Mouse (Mus musculus): ENCODE results near the gene 1700003E16Rik. TPM values are rescaled to one million over a fixed set of nuclear protein-coding genes. Genes with fewer than 3 reads are reported as not detected.
"Not testable (repeated sequence)": the region's sequence is repeated elsewhere in the genome, so short reads cannot be mapped to it uniquely, and the experiment has no call there.

1700003E16Rik gene
- polyA plus RNA-seq, 1 experiment from 2014 or later: 3.3 TPM

GRCm38 (mm10) chr6:83145209-83145608 lies 11.0 kb upstream of the 1700003E16Rik start:
- Histone ChIP-seq H3K27me3 (no peaks in the 10 kb centered on the region), H3K36me3 (peaks cover 28% of the 10 kb centered on the region), H3K9me3 (no peaks in the 10 kb centered on the region), H3K9ac (no peak overlapping the region), H3K27ac (replicated peaks) (no peak overlapping the region), H3K4me3 (no peak overlapping the region), H3K4me2 (no peak overlapping the region), H3K4me1 (replicated peaks) (peaks cover 19% of the 10 kb centered on the region)
- WGBS: 90% methylated on average over 2 of the region's 2 CpGs
- ATAC-seq (ENCODE audit: low read depth): no peak

- H3K36me3 ChIP-seq: peaks cover 33% of the 10 kb centered on the region
- no peak overlapping the region for H3K4me2 ChIP-seq
- ATAC-seq (ENCODE audit: low read depth): no peak
- no peak overlapping the region for H3K9ac ChIP-seq
- H3K4me1 ChIP-seq (replicated peaks): peaks cover 19% of the 10 kb centered on the region
- no peak overlapping the region for H3K4me3 ChIP-seq
- no peaks in the 10 kb centered on the region for H3K27me3 ChIP-seq
- WGBS: 72% methylated on average over 9 of the region's 9 CpGs
- H3K9me3 ChIP-seq: no peaks in the 10 kb centered on the region
- H3K27ac ChIP-seq (replicated peaks): no peak overlapping the region
Measured at GRCm38 (mm10) chr6:83145805-83146204, 10.4 kb upstream of the 1700003E16Rik start.

- H3K9me3 ChIP-seq: no peaks in the 10 kb centered on the region
- H3K27ac ChIP-seq (replicated peaks): no peak overlapping the region
- H3K9ac ChIP-seq: no peak overlapping the region
- H3K4me3 ChIP-seq: no peak overlapping the region
- no peaks in the 10 kb centered on the region for H3K27me3 ChIP-seq
- no peak for ATAC-seq (ENCODE audit: low read depth)
- H3K4me2 ChIP-seq: no peak overlapping the region
- peaks cover 20% of the 10 kb centered on the region for H3K4me1 ChIP-seq (replicated peaks)
- peaks cover 40% of the 10 kb centered on the region for H3K36me3 ChIP-seq
- WGBS: 60% methylated on average over 7 of the region's 7 CpGs
Measured at GRCm38 (mm10) chr6:83147280-83147679, 8.9 kb upstream of the 1700003E16Rik start.

GRCm38 (mm10) chr6:83151721-83152120 lies 4.5 kb upstream of the 1700003E16Rik start:
- no peak overlapping the region for H3K27ac ChIP-seq (replicated peaks)
- 34% methylated on average over 8 of the region's 8 CpGs for WGBS
- H3K9ac ChIP-seq: peak overlapping the region; percentile 41; the same call in 1 of the 2 replicates

GRCm38 (mm10) chr6:83153038-83153437 lies 3.2 kb upstream of the 1700003E16Rik start:
- Histone ChIP-seq H3K27ac (replicated peaks) (no peak overlapping the region), H3K4me3 (no peak overlapping the region), H3K4me2 (no peak overlapping the region), H3K36me3 (peaks cover 44% of the 10 kb centered on the region), H3K9me3 (no peaks in the 10 kb centered on the region), H3K4me1 (replicated peaks) (peaks cover 34% of the 10 kb centered on the region), H3K27me3 (no peaks in the 10 kb centered on the region), H3K9ac (no peak overlapping the region)
- WGBS: 85% methylated on average over 12 of the region's 12 CpGs
- ATAC-seq (ENCODE audit: low read depth): no peak

More at GRCm38 (mm10) chr6:83151721-83152120, 4.5 kb upstream of the 1700003E16Rik start:
- no peak overlapping the region for H3K4me3 ChIP-seq
- no peaks in the 10 kb centered on the region for H3K9me3 ChIP-seq
- peaks cover 53% of the 10 kb centered on the region for H3K36me3 ChIP-seq
- H3K4me2 ChIP-seq: no peak overlapping the region
- no peaks in the 10 kb centered on the region for H3K27me3 ChIP-seq
- H3K4me1 ChIP-seq (replicated peaks): peaks cover 32% of the 10 kb centered on the region
- ATAC-seq (ENCODE audit: low read depth): no peak

- ATAC-seq (ENCODE audit: low read depth): no peak
- Histone ChIP-seq H3K9ac (no peak overlapping the region), H3K4me3 (no peak overlapping the region), H3K9me3 (no peaks in the 10 kb centered on the region), H3K27me3 (no peaks in the 10 kb centered on the region), H3K27ac (replicated peaks) (no peak overlapping the region), H3K4me2 (no peak overlapping the region), H3K36me3 (peaks cover 41% of the 10 kb centered on the region), H3K4me1 (replicated peaks) (peaks cover 34% of the 10 kb centered on the region)
- WGBS: 82% methylated on average over 5 of the region's 5 CpGs
Measured at GRCm38 (mm10) chr6:83153485-83153884, 2.7 kb upstream of the 1700003E16Rik start.

GRCm38 (mm10) chr6:83155552-83156238 lies 509 bp upstream of the 1700003E16Rik start:
- Histone ChIP-seq H3K9ac (peak overlapping the region; percentile 76), H3K27ac (replicated peaks) (peak overlapping the region; percentile 52; the same call in 1 of the 2 replicates), H3K4me3 (peak overlapping the region; percentile 53), H3K36me3 (peaks cover 21% of the 10 kb centered on the region), H3K27me3 (peaks cover 9% of the 10 kb centered on the region), H3K4me2 (peak overlapping the region; percentile 86), H3K9me3 (no peaks in the 10 kb centered on the region), H3K4me1 (replicated peaks) (peaks cover 34% of the 10 kb centered on the region)
- 8% methylated on average over 23 of the region's 23 CpGs for WGBS
- peak; percentile 58 for ATAC-seq (ENCODE audit: low read depth)

- H3K27me3 ChIP-seq: peaks cover 38% of the 10 kb centered on the region
Measured at GRCm38 (mm10) chr6:83159456-83159855, 3.3 kb downstream of the 1700003E16Rik start.

GRCm38 (mm10) chr6:83161442-83161841 lies 5.2 kb downstream of the 1700003E16Rik start:
- peak overlapping the region; percentile 17; the same call in 1 of the 2 replicates for H3K9ac ChIP-seq
- peaks cover 38% of the 10 kb centered on the region for H3K27me3 ChIP-seq
- peak overlapping the region; percentile 43 for H3K4me2 ChIP-seq
- H3K27ac ChIP-seq (replicated peaks): no peak overlapping the region
- no peaks in the 10 kb centered on the region for H3K9me3 ChIP-seq
- ATAC-seq (ENCODE audit: low read depth): no peak
- no peaks in the 10 kb centered on the region for H3K36me3 ChIP-seq
- 8% methylated on average over 19 of the region's 19 CpGs for WGBS
- peak overlapping the region; percentile 22 for H3K4me3 ChIP-seq
- peaks cover 31% of the 10 kb centered on the region for H3K4me1 ChIP-seq (replicated peaks)

More at GRCm38 (mm10) chr6:83159456-83159855, 3.3 kb downstream of the 1700003E16Rik start:
- not testable (repeated sequence) for H3K9ac ChIP-seq; H3K36me3 ChIP-seq; H3K27ac ChIP-seq (replicated peaks); H3K9me3 ChIP-seq; ATAC-seq (ENCODE audit: low read depth); H3K4me3 ChIP-seq; H3K4me2 ChIP-seq
- WGBS: 31% methylated on average over 3 of the region's 3 CpGs
- H3K4me1 ChIP-seq (replicated peaks): peaks cover 37% of the 10 kb centered on the region

- no peaks in the 10 kb centered on the region for H3K9me3 ChIP-seq
- under 1% methylated on average over 49 of the region's 49 CpGs for WGBS
- H3K4me2 ChIP-seq: peak overlapping the region; percentile 43
- H3K27me3 ChIP-seq: peaks cover 38% of the 10 kb centered on the region
- H3K9ac ChIP-seq: peak overlapping the region; percentile 17; the same call in 1 of the 2 replicates
- H3K4me3 ChIP-seq: peak overlapping the region; percentile 22
- ATAC-seq (ENCODE audit: low read depth): no peak
- peaks cover 33% of the 10 kb centered on the region for H3K4me1 ChIP-seq (replicated peaks)
- H3K36me3 ChIP-seq: no peaks in the 10 kb centered on the region
- H3K27ac ChIP-seq (replicated peaks): no peak overlapping the region
Measured at GRCm38 (mm10) chr6:83161921-83162641, 5.9 kb downstream of the 1700003E16Rik start.

GRCm38 (mm10) chr6:83162701-83163100 lies 6.5 kb downstream of the 1700003E16Rik start:
- no peaks in the 10 kb centered on the region for H3K36me3 ChIP-seq
- 1% methylated on average over 8 of the region's 8 CpGs for WGBS
- H3K27me3 ChIP-seq: peaks cover 38% of the 10 kb centered on the region
- H3K4me1 ChIP-seq (replicated peaks): peaks cover 39% of the 10 kb centered on the region
- H3K27ac ChIP-seq (replicated peaks): no peak overlapping the region
- H3K9me3 ChIP-seq: no peaks in the 10 kb centered on the region
- H3K4me2 ChIP-seq: peak overlapping the region; percentile 43
- no peak for ATAC-seq (ENCODE audit: low read depth)
- peak overlapping the region; percentile 17; the same call in 1 of the 2 replicates for H3K9ac ChIP-seq
- H3K4me3 ChIP-seq: peak overlapping the region; percentile 22

GRCm38 (mm10) chr6:83165026-83165606 lies 8.9 kb downstream of the 1700003E16Rik start:
- Histone ChIP-seq H3K9ac (peak overlapping the region; percentile 90), H3K4me2 (peak overlapping the region; percentile 88), H3K36me3 (no peaks in the 10 kb centered on the region), H3K4me3 (peak overlapping the region; percentile 85), H3K9me3 (no peaks in the 10 kb centered on the region), H3K27me3 (peaks cover 35% of the 10 kb centered on the region), H3K4me1 (replicated peaks) (peaks cover 61% of the 10 kb centered on the region), H3K27ac (replicated peaks) (peak overlapping the region; percentile 93)
- 4% methylated on average over 6 of the region's 6 CpGs for WGBS
- ATAC-seq (ENCODE audit: low read depth): peak; percentile 41
